9 mouse cellular contexts compared by ENCODE assay signal in the genomic region with DNA sequence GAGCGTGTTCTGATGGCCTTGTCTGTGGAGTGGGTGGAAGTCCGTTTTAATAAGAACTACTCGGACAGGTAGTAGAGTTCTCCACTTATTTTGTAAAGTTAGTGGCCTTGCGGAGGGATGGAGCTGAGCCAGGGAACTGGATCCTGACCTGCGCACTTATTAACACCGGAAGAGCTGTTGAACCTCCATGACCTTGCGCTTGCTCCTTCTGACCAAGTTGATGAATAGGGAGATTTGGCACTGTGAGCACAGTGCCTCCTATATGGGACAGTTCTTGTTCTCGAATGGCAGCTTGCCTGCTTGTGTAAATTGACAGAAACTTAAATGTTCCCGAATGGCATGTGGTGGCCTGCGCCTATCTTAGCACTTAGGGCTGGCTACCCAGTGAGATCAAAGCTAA. TPM values are rescaled to one million over a fixed set of nuclear protein-coding genes. Genes with fewer than 3 reads are reported as not detected.
A peak's percentile ranks its signal among the peaks of the same experiment; 100 is the strongest.
DNase-seq lines count a peak whose midpoint lies in the region; ATAC-seq and TF ChIP-seq lines count a peak whose summit lies in the region.
"Had no signal": no experiment of that assay in that cellular context is flagged by ENCODE, and none has a peak within 500 bp of the region (broad histone marks: within the 10 kb centered on the region; RNA-seq: fewer than 3 reads in every experiment).

No protein-coding gene starts in this region.

- H3K4me1 ChIP-seq in erythroblast, embryonic 14.5 days (ENCODE audit: control insufficient read depth): peaks cover 44% of the 10 kb centered on the region
- peaks cover 39% of the 10 kb centered on the region for H3K4me1 ChIP-seq in megakaryocyte, embryonic 14.5 days
- peaks cover 14% of the 10 kb centered on the region for H3K4me1 ChIP-seq in limb, embryonic 12.5 days (replicated peaks)
- H3K4me1 ChIP-seq in stomach, postnatal 0 days (replicated peaks; ENCODE audit: control insufficient read depth, insufficient read depth): 0 out of 2 replicates have a peak, but pooled peaks cover 4% of the 10 kb centered on the region

- H3K36me3 ChIP-seq in erythroblast, embryonic 14.5 days (ENCODE audit: control insufficient read depth): peaks cover 49% of the 10 kb centered on the region
- H3K36me3 ChIP-seq in megakaryocyte, embryonic 14.5 days (replicated peaks; ENCODE audit: low read length): peaks cover 25% of the 10 kb centered on the region
- peaks cover 18% of the 10 kb centered on the region for H3K36me3 ChIP-seq in limb, embryonic 12.5 days
- H3K36me3 ChIP-seq in stomach, postnatal 0 days (ENCODE audit: control insufficient read depth, insufficient read depth, low read length): no peaks in the 10 kb centered on the region

- ATAC-seq in erythroblast, adult 5-6 weeks (replicated peaks; ENCODE audit: low FRiP score, poor library complexity, severe bottlenecking): no peak
- no peak for ATAC-seq in megakaryocyte, adult 5-6 weeks (ENCODE audit: poor library complexity, severe bottlenecking)
- no peak for ATAC-seq in limb, embryonic 12.5 days (ENCODE audit: insufficient number of reproducible peaks, insufficient read depth, low FRiP score, low TSS enrichment, low read depth)
- ATAC-seq in stomach, postnatal 0 days (ENCODE audit: low FRiP score, low TSS enrichment): no peak
- ATAC-seq in frontal cortex, adult (ENCODE audit: low TSS enrichment): no peak

- H3K4me3 ChIP-seq in erythroblast, embryonic 14.5 days (replicated peaks): peak overlapping the region; percentile 84
- peak overlapping the region; percentile 16 for H3K4me3 ChIP-seq in megakaryocyte, embryonic 14.5 days (replicated peaks)
- H3K4me3 ChIP-seq in limb, embryonic 12.5 days (replicated peaks): 0 out of 2 replicates have a peak overlapping the region, but pooled peaks have one; percentile 4
- H3K4me3 ChIP-seq in stomach, postnatal 0 days (ENCODE audit: low read depth, low read length): peak overlapping the region; percentile 85; the same call in 1 of the 2 replicates

- TF ChIP-seq CTCF in stomach, postnatal 0 days (IDR thresholded peaks at IDR 0.05; ENCODE audit: low read depth): no peak

- DNase-seq in stomach, postnatal 0 days (ENCODE audit: low spot score): no peak
- DNase-seq in right cerebral cortex, postnatal 4 days: no peak
- DNase-seq: cerebellum, adult 11-12 months had no signal

- H3K27me3 ChIP-seq in erythroblast, embryonic 14.5 days (ENCODE audit: control insufficient read depth): no peaks in the 10 kb centered on the region
- no peaks in the 10 kb centered on the region for H3K27me3 ChIP-seq in megakaryocyte, embryonic 14.5 days (replicated peaks)
- no peaks in the 10 kb centered on the region for H3K27me3 ChIP-seq in limb, embryonic 12.5 days
- no peaks in the 10 kb centered on the region for H3K27me3 ChIP-seq in stomach, postnatal 0 days (ENCODE audit: control insufficient read depth, insufficient read depth, low read length)

- H3K4me2 ChIP-seq in limb, embryonic 12.5 days: peak overlapping the region; percentile 64
- peak overlapping the region; percentile 66 for H3K4me2 ChIP-seq in stomach, postnatal 0 days (replicated peaks; ENCODE audit: low read depth)

- peaks cover 7% of the 10 kb centered on the region for H3K9me3 ChIP-seq in erythroblast, embryonic 14.5 days (ENCODE audit: control insufficient read depth, low read length)
- H3K9me3 ChIP-seq in megakaryocyte, embryonic 14.5 days: no peaks in the 10 kb centered on the region
- no peaks in the 10 kb centered on the region for H3K9me3 ChIP-seq in limb, embryonic 12.5 days
- no peaks in the 10 kb centered on the region for H3K9me3 ChIP-seq in stomach, postnatal 0 days (ENCODE audit: control insufficient read depth, low read length)

- no peak overlapping the region for H3K27ac ChIP-seq in limb, embryonic 12.5 days
- no peak overlapping the region for H3K27ac ChIP-seq in stomach, postnatal 0 days (replicated peaks)

- WGBS in limb, embryonic 12.5 days: 83% methylated on average over 10 of the region's 10 CpGs
- 60% methylated on average over 10 of the region's 10 CpGs for WGBS in stomach, postnatal 0 days

- no peak overlapping the region; the same call in 1 of the 2 replicates for H3K9ac ChIP-seq in limb, embryonic 12.5 days (replicated peaks)
- H3K9ac ChIP-seq in stomach, postnatal 0 days (ENCODE audit: low read length): peak overlapping the region; percentile 43

- no peak for TF ChIP-seq EP300 in stomach, postnatal 0 days (optimal IDR thresholded peaks at IDR 0.05)

RNA-seq across cellular contexts. Expression of a gene that starts 1.5 kb away (rescaled TPM):
- 0.37 and 0.42 TPM in 2 replicates for polyA plus RNA-seq in erythroblast, embryonic 14.5 days (2012)
- total RNA-seq in erythroblast, adult 5-6 weeks (2015; ENCODE audit: low replicate concordance): 5.6 and 9.2 TPM in 2 replicates
- 7.2 and 8.2 TPM in 2 replicates for total RNA-seq in erythroblast, adult 5-6 weeks (2017; ENCODE audit: low replicate concordance)
- 4.8 and 5.0 TPM in 2 replicates for polyA plus RNA-seq in megakaryocyte, embryonic 14.5 days (2012; ENCODE audit: insufficient read depth, low replicate concordance)
- 20.6 and 24.1 TPM in 2 replicates for total RNA-seq in megakaryocyte, adult 5-6 weeks (2015)
- 16.1 and 18.6 TPM in 2 replicates for total RNA-seq in megakaryocyte, adult 5-6 weeks (2017)
- 32.6 and 34.1 TPM in 2 replicates for polyA plus RNA-seq in limb, embryonic 12.5 days (2016; fragmentation: Nextera tagmentation; extraction: Ambion mirVana)
- polyA plus RNA-seq in stomach, postnatal 0 days (2015; fragmentation: Nextera tagmentation; extraction: Ambion mirVana): 31.4 and 32.2 TPM in 2 replicates

RNA-seq across cellular contexts. Expression of a gene that starts 40.7 kb away (rescaled TPM):
- 0.63 and 1.1 TPM in 2 replicates for polyA plus RNA-seq in erythroblast, embryonic 14.5 days (2012)
- total RNA-seq in erythroblast, adult 5-6 weeks (2015; ENCODE audit: low replicate concordance): 226 and 242 TPM in 2 replicates
- 369 and 410 TPM in 2 replicates for total RNA-seq in erythroblast, adult 5-6 weeks (2017; ENCODE audit: low replicate concordance)
- 0.20 TPM in 1 of 2 replicates, not detected in the other for polyA plus RNA-seq in megakaryocyte, embryonic 14.5 days (2012; ENCODE audit: insufficient read depth, low replicate concordance)
- total RNA-seq in megakaryocyte, adult 5-6 weeks (2015): 10.0 and 10.2 TPM in 2 replicates
- total RNA-seq in megakaryocyte, adult 5-6 weeks (2017): 11.2 and 12.8 TPM in 2 replicates
- polyA plus RNA-seq in limb, embryonic 12.5 days (2016; fragmentation: Nextera tagmentation; extraction: Ambion mirVana): 35.0 and 37.8 TPM in 2 replicates
- 10.0 and 10.6 TPM in 2 replicates for polyA plus RNA-seq in stomach, postnatal 0 days (2015; fragmentation: Nextera tagmentation; extraction: Ambion mirVana)

RNA-seq across cellular contexts. Expression of a gene that starts 53.5 kb away (rescaled TPM):
- polyA plus RNA-seq in erythroblast, embryonic 14.5 days (2012): not detected in 2 replicates
- total RNA-seq in erythroblast, adult 5-6 weeks (2015; ENCODE audit: low replicate concordance): not detected in 2 replicates
- not detected in 2 replicates for total RNA-seq in erythroblast, adult 5-6 weeks (2017; ENCODE audit: low replicate concordance)
- not detected in 2 replicates for polyA plus RNA-seq in megakaryocyte, embryonic 14.5 days (2012; ENCODE audit: insufficient read depth, low replicate concordance)
- total RNA-seq in megakaryocyte, adult 5-6 weeks (2015): not detected in 2 replicates
- not detected in 2 replicates for total RNA-seq in megakaryocyte, adult 5-6 weeks (2017)
- not detected in 2 replicates for polyA plus RNA-seq in limb, embryonic 12.5 days (2016; fragmentation: Nextera tagmentation; extraction: Ambion mirVana)
- polyA plus RNA-seq in stomach, postnatal 0 days (2015; fragmentation: Nextera tagmentation; extraction: Ambion mirVana): not detected in 2 replicates

Comparison
In these comparisons a context has a peak if more than half of its experiments do, and no peak if none do; other contexts are left out.
1. H3K4me3 ChIP-seq: peak in every context shown above with its lines; median percentile 85 in stomach, postnatal 0 days; 84 in erythroblast, embryonic 14.5 days; 16 in megakaryocyte, embryonic 14.5 days; 4 in limb, embryonic 12.5 days.